Mouse (Mus musculus): ENCODE results near the gene Stx8.

DNA sequence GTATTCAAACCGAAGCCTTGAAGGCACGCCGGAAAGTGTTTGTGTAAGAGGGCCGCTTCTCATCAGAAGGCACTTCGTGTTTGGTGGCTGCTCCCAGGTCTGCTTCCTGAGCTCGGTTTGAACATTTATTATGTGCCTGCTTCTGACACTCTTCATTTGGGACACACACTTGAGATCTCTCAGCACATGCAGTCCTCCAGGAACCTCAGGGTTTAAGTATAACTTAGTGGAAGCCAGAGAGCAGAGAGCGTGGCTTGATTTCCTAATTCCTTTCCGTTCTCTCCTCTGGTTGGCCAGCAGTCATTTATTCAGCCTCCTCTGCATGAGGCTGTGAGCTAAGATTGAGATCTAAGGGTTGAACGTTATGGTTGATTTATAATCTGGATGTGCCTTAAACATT lies 71.1 kb downstream of the Stx8 start:
- TF ChIP-seq POLR2A (IDR thresholded peaks at IDR 0.05; ENCODE audit: insufficient read length, low read depth) (no peak), USF1 (IDR thresholded peaks at IDR 0.05; ENCODE audit: low read depth) (no peak), CEBPB (IDR thresholded peaks at IDR 0.05; ENCODE audit: insufficient read depth, poor library complexity, severe bottlenecking) (no peak), MYOG (IDR thresholded peaks at IDR 0.05; ENCODE audit: control insufficient read depth in 1 of 3, insufficient read depth in 1 of 3, insufficient read length in 2 of 3, low read depth in 2 of 3) (no peak), MAX (IDR thresholded peaks at IDR 0.05; ENCODE audit: low read depth) (no peak), TCF3 (IDR thresholded peaks at IDR 0.05; ENCODE audit: insufficient read length, low read depth) (no peak), E2F4 (IDR thresholded peaks at IDR 0.05; ENCODE audit: insufficient read depth) (no peak), POLR2AphosphoS2 (IDR thresholded peaks at IDR 0.05; ENCODE audit: insufficient read length, low read depth) (no peak)

Data from myocyte (in vitro differentiated cells).